Mouse (Mus musculus): ENCODE measurements around the gene Tmem230. TPM values are rescaled to one million over a fixed set of nuclear protein-coding genes. Genes with fewer than 3 reads are reported as not detected.

The Tmem230 gene
- polyA plus RNA-seq, 1 experiment from 2014 or later = 36.4 TPM

- no peaks in the 10 kb centered on the region for H3K9me3 ChIP-seq (ENCODE audit: control insufficient read depth, low read length)
- H3K4me2 ChIP-seq (ENCODE audit: low read length) = no peak overlapping the region
- 80% methylated on average over 3 of the region's 3 CpGs for WGBS
- DNase-seq (ENCODE audit: low spot score) (no peak), ATAC-seq (replicated peaks; ENCODE audit: low FRiP score, low TSS enrichment, low read depth) (peak; percentile 48)
- no peaks in the 10 kb centered on the region for H3K36me3 ChIP-seq (ENCODE audit: control insufficient read depth, insufficient read depth, low read length)
- no peak overlapping the region for H3K4me3 ChIP-seq (ENCODE audit: low read depth, low read length)
- no peak overlapping the region for H3K27ac ChIP-seq (ENCODE audit: low read depth)
- H3K27me3 ChIP-seq (replicated peaks; ENCODE audit: control insufficient read depth, insufficient read depth, low read length) = no peaks in the 10 kb centered on the region
- no peaks in the 10 kb centered on the region for H3K4me1 ChIP-seq (replicated peaks; ENCODE audit: control insufficient read depth, insufficient read depth, low read length)
- H3K9ac ChIP-seq (ENCODE audit: low read length) = no peak overlapping the region
These were observed 43.8 kb downstream of the Tmem230 start for GRCm38 (mm10) chr2:132203773-132204172.

- Histone ChIP-seq H3K27ac (ENCODE audit: low read depth) (no peak overlapping the region; the same call in 1 of the 2 replicates), H3K4me1 (replicated peaks; ENCODE audit: control insufficient read depth, insufficient read depth, low read length) (no peaks in the 10 kb centered on the region), H3K4me2 (ENCODE audit: low read length) (peak overlapping the region; percentile 8; the same call in 1 of the 2 replicates), H3K9me3 (ENCODE audit: control insufficient read depth, low read length) (no peaks in the 10 kb centered on the region), H3K27me3 (replicated peaks; ENCODE audit: control insufficient read depth, insufficient read depth, low read length) (no peaks in the 10 kb centered on the region), H3K4me3 (ENCODE audit: low read depth, low read length) (no peak overlapping the region), H3K36me3 (ENCODE audit: control insufficient read depth, insufficient read depth, low read length) (no peaks in the 10 kb centered on the region), H3K9ac (ENCODE audit: low read length) (no peak overlapping the region)
- DNase-seq (ENCODE audit: low spot score) (no peak), ATAC-seq (replicated peaks; ENCODE audit: low FRiP score, low TSS enrichment, low read depth) (0 out of 2 replicates have a peak, but pooled peaks have one; percentile 43)
- WGBS = 62% methylated on average over 3 of the region's 3 CpGs
These were observed 44.4 kb downstream of the Tmem230 start for GRCm38 (mm10) chr2:132203186-132203585.

GRCm38 (mm10) chr2:132198017-132198933 is 49.3 kb downstream of the Tmem230 start:
- Histone ChIP-seq H3K36me3 (ENCODE audit: control insufficient read depth, insufficient read depth, low read length) (no peaks in the 10 kb centered on the region), H3K4me3 (ENCODE audit: low read depth, low read length) (no peak overlapping the region), H3K9me3 (ENCODE audit: control insufficient read depth, low read length) (no peaks in the 10 kb centered on the region), H3K27ac (ENCODE audit: low read depth) (no peak overlapping the region), H3K4me1 (replicated peaks; ENCODE audit: control insufficient read depth, insufficient read depth, low read length) (no peaks in the 10 kb centered on the region), H3K9ac (ENCODE audit: low read length) (no peak overlapping the region), H3K27me3 (replicated peaks; ENCODE audit: control insufficient read depth, insufficient read depth, low read length) (no peaks in the 10 kb centered on the region), H3K4me2 (ENCODE audit: low read length) (no peak overlapping the region)
- no peak for DNase-seq (ENCODE audit: low spot score)
- WGBS = 53% methylated on average over 9 of the region's 9 CpGs
- peak; percentile 86 for ATAC-seq (replicated peaks; ENCODE audit: low FRiP score, low TSS enrichment, low read depth)

- DNase-seq (ENCODE audit: low spot score) (no peak), ATAC-seq (replicated peaks; ENCODE audit: low FRiP score, low TSS enrichment, low read depth) (no peak)
- Histone ChIP-seq H3K9me3 (ENCODE audit: control insufficient read depth, low read length) (no peaks in the 10 kb centered on the region), H3K4me3 (ENCODE audit: low read depth, low read length) (no peak overlapping the region), H3K36me3 (ENCODE audit: control insufficient read depth, insufficient read depth, low read length) (no peaks in the 10 kb centered on the region), H3K4me2 (ENCODE audit: low read length) (no peak overlapping the region), H3K9ac (ENCODE audit: low read length) (no peak overlapping the region), H3K4me1 (replicated peaks; ENCODE audit: control insufficient read depth, insufficient read depth, low read length) (no peaks in the 10 kb centered on the region), H3K27me3 (replicated peaks; ENCODE audit: control insufficient read depth, insufficient read depth, low read length) (no peaks in the 10 kb centered on the region), H3K27ac (ENCODE audit: low read depth) (no peak overlapping the region)
- WGBS = 91% methylated on average over 2 of the region's 2 CpGs
These were observed 52.0 kb downstream of the Tmem230 start for GRCm38 (mm10) chr2:132195602-132196001.

GRCm38 (mm10) chr2:132190602-132191161 is 56.9 kb downstream of the Tmem230 start:
- no peak for ATAC-seq (replicated peaks; ENCODE audit: low FRiP score, low TSS enrichment, low read depth)

More at GRCm38 (mm10) chr2:132190602-132191161, 56.9 kb downstream of the Tmem230 start:
- H3K4me3 ChIP-seq (ENCODE audit: low read depth, low read length) = no peak overlapping the region
- no peaks in the 10 kb centered on the region for H3K36me3 ChIP-seq (ENCODE audit: control insufficient read depth, insufficient read depth, low read length)
- H3K9me3 ChIP-seq (ENCODE audit: control insufficient read depth, low read length) = no peaks in the 10 kb centered on the region
- no peak overlapping the region for H3K4me2 ChIP-seq (ENCODE audit: low read length)
- H3K27me3 ChIP-seq (replicated peaks; ENCODE audit: control insufficient read depth, insufficient read depth, low read length) = no peaks in the 10 kb centered on the region
- no peak overlapping the region for H3K27ac ChIP-seq (ENCODE audit: low read depth)
- DNase-seq (ENCODE audit: low spot score) = no peak
- no peaks in the 10 kb centered on the region for H3K4me1 ChIP-seq (replicated peaks; ENCODE audit: control insufficient read depth, insufficient read depth, low read length)
- 61% methylated on average over 3 of the region's 3 CpGs for WGBS
- no peak overlapping the region for H3K9ac ChIP-seq (ENCODE audit: low read length)

Other genes with a start within 250 kb of the Tmem230 start
- 12.0 and 12.6 TPM in 2 replicates for gene Rassf2, start 217.5 kb downstream of the Tmem230 start, polyA plus RNA-seq (2014; fragmentation: Nextera tagmentation; extraction: Ambion mirVana)
- 13.9 and 17.4 TPM in 2 replicates for gene Slc23a2, start 102.7 kb downstream of the Tmem230 start, polyA plus RNA-seq (2014; fragmentation: Nextera tagmentation; extraction: Ambion mirVana)
- gene Pcna, start 5.5 kb upstream of the Tmem230 start, polyA plus RNA-seq (2014; fragmentation: Nextera tagmentation; extraction: Ambion mirVana) = 296 and 298 TPM in 2 replicates
- gene Cds2, start 15.3 kb upstream of the Tmem230 start, polyA plus RNA-seq (2014; fragmentation: Nextera tagmentation; extraction: Ambion mirVana) = 21.3 and 22.5 TPM in 2 replicates
- 0.18 and 0.32 TPM in 2 replicates for gene Prokr2, start 137.6 kb upstream of the Tmem230 start, polyA plus RNA-seq (2014; fragmentation: Nextera tagmentation; extraction: Ambion mirVana)